Mouse (Mus musculus): ENCODE results near the gene Sos1. TPM values are rescaled to one million over a fixed set of nuclear protein-coding genes. Genes with fewer than 3 reads are reported as not detected.

Gene Sos1
- polyA plus RNA-seq, 1 experiment = 12.0 TPM

DNA sequence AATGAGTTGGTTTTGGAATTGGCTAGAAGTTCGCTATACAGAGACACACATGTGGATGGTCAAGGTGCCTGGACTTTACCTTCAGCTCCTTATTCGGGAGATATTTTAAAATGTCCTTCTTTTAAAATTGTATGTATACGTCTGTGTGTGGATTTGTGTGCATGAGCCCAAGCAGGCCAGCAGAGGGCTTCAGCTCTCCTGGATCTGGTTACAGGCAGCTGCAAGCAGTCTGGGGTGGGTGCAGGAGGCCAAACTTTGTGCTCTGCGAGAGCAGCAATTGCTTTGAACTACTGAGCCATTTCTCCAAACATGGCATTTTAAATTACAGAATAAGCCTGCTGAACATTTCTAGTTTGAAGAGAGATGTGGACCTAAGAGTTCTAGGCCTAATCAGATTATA, 135.0 kb downstream of the Sos1 start:
- TF ChIP-seq POLR2A (IDR thresholded peaks at IDR 0.05; ENCODE audit: borderline replicate concordance, low read depth, low read length) = no peak
- TF ChIP-seq CTCF (IDR thresholded peaks at IDR 0.05; ENCODE audit: low read depth, low read length) = no peak
- H3K27ac ChIP-seq (ENCODE audit: insufficient read depth, low read depth, low read length) = no peak overlapping the region
- no peaks in the 10 kb centered on the region for H3K4me1 ChIP-seq (ENCODE audit: control insufficient read depth, insufficient read depth, low read length)
- H3K4me3 ChIP-seq (ENCODE audit: insufficient read depth, low read length) = no peak overlapping the region

Other genes with a start within 250 kb of the Sos1 start
- 5.6 and 8.1 TPM in 2 replicates for gene Morn2, start 190.2 kb downstream of the Sos1 start, polyA plus RNA-seq (2012; ENCODE audit: insufficient read depth, insufficient read length, missing spikeins)
- gene Dhx57, start 190.0 kb downstream of the Sos1 start, polyA plus RNA-seq (2012; ENCODE audit: insufficient read depth, insufficient read length, missing spikeins) = 16.0 and 19.6 TPM in 2 replicates
- not detected in 2 replicates for gene Arhgef33, start 173.0 kb downstream of the Sos1 start, polyA plus RNA-seq (2012; ENCODE audit: insufficient read depth, insufficient read length, missing spikeins)
- gene Gm10190, start 106.9 kb downstream of the Sos1 start, polyA plus RNA-seq (2012; ENCODE audit: insufficient read depth, insufficient read length, missing spikeins) = not detected in 2 replicates
- gene Cdkl4, start 97.4 kb upstream of the Sos1 start, polyA plus RNA-seq (2012; ENCODE audit: insufficient read depth, insufficient read length, missing spikeins) = 0.25 and 0.45 TPM in 2 replicates
- gene Map4k3, start 248.0 kb upstream of the Sos1 start, polyA plus RNA-seq (2012; ENCODE audit: insufficient read depth, insufficient read length, missing spikeins) = 30.9 and 31.0 TPM in 2 replicates

Measured in bone marrow macrophage, adult 2 months (primary cell).